Mouse (Mus musculus) heart, embryonic 14.5 days (tissue): ENCODE measurements at regions not wholly inside any gene's neighbourhood (a gene's known extent, or its start where the extent isn't known, plus 50 kb on each side); places are given as distances from the start of the nearest gene placed in this dataset.

Experiments used
- ATAC-seq: fragments of 200-750 bp; cut with Nextera tagmentation; 2 replicates; pipeline ENCODE4 v1.8.0; 2017; ENCODE audit warnings: low read depth, moderate TSS enrichment; ENCODE audit not compliant: insufficient number of reproducible peaks, insufficient read depth, low FRiP score
- H3K27ac ChIP-seq, 2 experiments: fragments of 200-500 bp in 1 of 2; fragments of 300-500 bp in 1 of 2; sonication (generic) in 1 of 2; replicated peaks in 1 of 2; 2 replicates each; pipeline ENCODE4 v1.5.1; 2012 to 2014; ENCODE audit warnings: low read depth in 2 of 2, low read length in 2 of 2, control low read depth in 1 of 2, mild to moderate bottlenecking in 1 of 2, mixed read lengths in 1 of 2; ENCODE audit not compliant: control insufficient read depth in 1 of 2, insufficient read depth in 1 of 2
- H3K27me3 ChIP-seq: fragments of 300-500 bp; sonication (generic); 2 replicates; pipeline ENCODE4 v1.6.1; 2014; ENCODE audit warnings: mild to moderate bottlenecking, low read length, control low read depth; ENCODE audit not compliant: control insufficient read depth, insufficient read depth
- H3K36me3 ChIP-seq: fragments of 300-500 bp; sonication (generic); 2 replicates; pipeline ENCODE4 v1.6.1; 2014; ENCODE audit warnings: mild to moderate bottlenecking, control low read depth, low read length, mixed read lengths; ENCODE audit not compliant: control insufficient read depth, insufficient read depth
- H3K4me1 ChIP-seq, 2 experiments: fragments of 200-500 bp in 1 of 2; fragments of 300-500 bp in 1 of 2; sonication (generic) in 1 of 2; 2 replicates each; pipeline ENCODE4 v1.6.1; 2012 to 2014; ENCODE audit warnings: low read length in 2 of 2, control low read depth in 1 of 2, mixed read lengths in 1 of 2; ENCODE audit not compliant: control insufficient read depth in 2 of 2, insufficient read depth in 2 of 2
- H3K4me2 ChIP-seq: fragments of 300-500 bp; sonication (generic); 2 replicates; pipeline ENCODE4 v1.6.1; 2014; ENCODE audit warnings: mild to moderate bottlenecking, low read length
- H3K4me3 ChIP-seq, 2 experiments: fragments of 200-500 bp in 1 of 2; fragments of 300-500 bp in 1 of 2; sonication (generic) in 1 of 2; 2 replicates each; pipeline ENCODE4 v1.5.1; 2012 to 2014; ENCODE audit warnings: low read length in 2 of 2, mild to moderate bottlenecking in 2 of 2, control low read depth in 1 of 2, low read depth in 1 of 2, moderate library complexity in 1 of 2; ENCODE audit not compliant: control insufficient read depth in 1 of 2, insufficient read depth in 1 of 2
- H3K9ac ChIP-seq: fragments of 300-500 bp; sonication (generic); 2 replicates; pipeline ENCODE4 v1.6.1; 2014; ENCODE audit warnings: mild to moderate bottlenecking, low read length
- H3K9me3 ChIP-seq: fragments of 300-500 bp; sonication (generic); 2 replicates; pipeline ENCODE4 v1.6.1; 2016; ENCODE audit warnings: low read length, control low read depth; ENCODE audit not compliant: control insufficient read depth
- WGBS: fragments of 180-500 bp; shearing (Covaris S2); extraction: QIAGEN DNeasy Blood & Tissue Kit; methylation state at CpG from one replicate; pipeline ENCODE4 v1.1.7; 2014; 5-methylcytosine and 5-hydroxymethylcytosine counted together

DNA sequence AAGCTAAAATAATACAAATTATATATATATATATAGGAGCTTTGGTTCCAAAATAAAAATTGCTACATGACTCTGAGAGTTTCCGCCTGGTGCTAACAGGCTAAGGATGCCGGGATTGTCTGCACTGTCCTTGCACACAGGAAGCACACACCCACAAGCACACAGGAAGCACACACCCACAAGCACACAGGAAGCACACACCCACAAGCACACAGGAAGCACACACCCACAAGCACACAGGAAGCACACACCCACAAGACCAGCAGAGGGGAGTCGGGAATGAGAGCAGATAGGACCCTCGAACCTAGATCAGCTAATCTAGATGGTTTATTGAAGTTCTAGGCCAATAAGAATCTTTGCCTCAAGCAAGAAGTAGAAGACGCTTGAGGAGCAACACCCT is 156.9 kb downstream of the Setd4 start:
- H3K27ac ChIP-seq, result no peak overlapping the region
- H3K4me2 ChIP-seq, result no peak overlapping the region
- no peak overlapping the region for H3K9ac ChIP-seq
- H3K4me3 ChIP-seq, result no peak overlapping the region
- no peaks in the 10 kb centered on the region for H3K9me3 ChIP-seq
- ATAC-seq, result no peak
- H3K27me3 ChIP-seq, result no peaks in the 10 kb centered on the region; the same call in 1 of the 2 replicates
- peaks cover 11 to 12% of the 10 kb centered on the region in 2 experiments for H3K4me1 ChIP-seq
- no peaks in the 10 kb centered on the region for H3K36me3 ChIP-seq
- WGBS, result 76% methylated on average over 5 of the region's 5 CpGs

DNA sequence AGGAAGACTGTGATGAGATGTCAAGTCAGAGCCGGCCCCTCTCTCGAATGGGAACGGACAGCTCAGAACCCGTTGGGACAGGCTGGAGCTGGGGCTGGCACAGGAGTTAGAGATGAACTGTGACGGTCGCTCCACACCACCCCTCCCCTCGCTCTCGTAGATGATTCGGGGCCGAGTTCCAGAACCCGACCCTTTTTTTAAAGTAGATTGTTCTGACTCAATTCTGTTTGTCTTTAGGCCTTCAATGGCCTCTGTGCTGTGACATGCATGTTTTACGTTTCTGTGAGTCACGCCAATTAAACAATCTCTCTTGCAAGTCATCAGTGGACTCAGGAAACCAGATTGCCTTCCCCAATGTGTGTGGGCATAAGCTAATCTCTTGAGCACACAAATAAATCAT is 157.7 kb downstream of the Setd4 start:
- no peak overlapping the region for H3K27ac ChIP-seq
- ATAC-seq, result no peak
- H3K9me3 ChIP-seq, result no peaks in the 10 kb centered on the region
- H3K4me1 ChIP-seq, result peaks cover 11 to 12% of the 10 kb centered on the region in 2 experiments
- H3K4me3 ChIP-seq, result no peak overlapping the region
- H3K4me2 ChIP-seq, result no peak overlapping the region
- no peaks in the 10 kb centered on the region; the same call in 1 of the 2 replicates for H3K27me3 ChIP-seq
- WGBS, result 73% methylated on average over 13 of the region's 13 CpGs
- no peaks in the 10 kb centered on the region for H3K36me3 ChIP-seq
- no peak overlapping the region for H3K9ac ChIP-seq

- Histone ChIP-seq H3K27me3 (0 out of 2 replicates have a peak, but pooled peaks cover 3% of the 10 kb centered on the region), H3K4me2 (peak overlapping the region; percentile 45), H3K9ac (no peak overlapping the region), H3K36me3 (no peaks in the 10 kb centered on the region), H3K27ac (peak overlapping the region; percentile 34 to 53; a peak in 3 of 4 replicates), H3K4me3 (no peak overlapping the region), H3K4me1 (peaks cover 11 to 18% of the 10 kb centered on the region in 2 experiments), H3K9me3 (no peaks in the 10 kb centered on the region)
- no peak for ATAC-seq
- WGBS, result 14% methylated on average over 11 of the region's 11 CpGs
Observed at GRCm38 (mm10) chr16:93442837-93443236, 161.0 kb downstream of the Setd4 start.

DNA sequence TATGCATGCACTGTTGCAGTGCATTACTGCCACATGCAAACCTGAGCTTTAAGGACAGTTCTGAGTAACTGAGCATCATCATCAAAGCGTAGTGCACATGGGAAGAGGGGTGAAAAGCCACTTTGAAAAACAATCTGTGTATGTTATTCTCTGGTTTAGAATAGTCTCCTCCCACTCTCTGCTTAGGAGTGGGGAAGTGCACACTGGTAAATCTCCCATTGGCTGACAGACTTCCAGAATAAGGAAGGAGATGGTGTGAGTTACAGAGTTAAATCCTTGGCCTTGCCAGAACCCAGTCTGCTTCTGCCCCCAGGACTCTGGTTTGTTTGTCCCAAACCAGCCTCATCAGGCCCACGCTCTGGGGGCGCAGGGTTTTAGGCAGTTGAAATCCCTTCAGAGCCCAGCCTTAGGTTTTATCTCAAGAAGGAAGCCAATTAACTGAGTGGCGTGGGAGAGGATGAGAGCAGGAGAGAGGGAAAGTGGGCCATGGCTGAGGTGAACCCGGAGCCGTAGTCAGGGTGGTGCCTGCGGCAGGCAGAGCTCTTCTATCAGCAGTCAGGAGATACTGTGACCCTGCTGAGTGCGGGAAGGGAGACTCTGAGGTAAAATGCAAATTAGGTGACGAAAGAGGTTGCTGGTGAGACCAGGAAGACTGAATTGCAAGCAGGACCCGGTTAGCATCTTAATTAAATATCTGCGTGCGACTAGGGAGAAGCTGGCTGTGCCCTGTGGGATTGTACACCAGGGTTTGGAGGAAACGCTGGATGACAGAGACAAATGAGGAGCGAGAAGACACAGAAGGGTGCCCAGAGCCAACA is 166.0 kb downstream of the Setd4 start:
- H3K9ac ChIP-seq, result no peak overlapping the region
- H3K27me3 ChIP-seq, result 0 out of 2 replicates have a peak, but pooled peaks cover 3% of the 10 kb centered on the region
- no peaks in the 10 kb centered on the region for H3K9me3 ChIP-seq
- no peak overlapping the region for H3K4me3 ChIP-seq
- H3K4me1 ChIP-seq, result peaks cover 6 to 15% of the 10 kb centered on the region in 2 experiments
- 16% methylated on average over 14 of the region's 14 CpGs for WGBS
- peak overlapping the region; percentile 44 for H3K4me2 ChIP-seq
- H3K36me3 ChIP-seq, result no peaks in the 10 kb centered on the region
- no peak overlapping the region for H3K27ac ChIP-seq
- no peak for ATAC-seq

GRCm38 (mm10) chr16:93436732-93437131 is 167.1 kb downstream of the Setd4 start:
- ATAC-seq, result no peak
- 0 out of 2 replicates have a peak, but pooled peaks cover 3% of the 10 kb centered on the region for H3K27me3 ChIP-seq
- WGBS, result 41% methylated on average over 3 of the region's 3 CpGs
- no peak overlapping the region for H3K4me3 ChIP-seq
- H3K9me3 ChIP-seq, result no peaks in the 10 kb centered on the region
- H3K4me1 ChIP-seq, result peaks cover 0 to 8% of the 10 kb centered on the region in 2 experiments; a peak in 2 of 4 replicates
- H3K36me3 ChIP-seq, result no peaks in the 10 kb centered on the region
- no peak overlapping the region for H3K4me2 ChIP-seq
- no peak overlapping the region for H3K27ac ChIP-seq
- no peak overlapping the region for H3K9ac ChIP-seq

DNA sequence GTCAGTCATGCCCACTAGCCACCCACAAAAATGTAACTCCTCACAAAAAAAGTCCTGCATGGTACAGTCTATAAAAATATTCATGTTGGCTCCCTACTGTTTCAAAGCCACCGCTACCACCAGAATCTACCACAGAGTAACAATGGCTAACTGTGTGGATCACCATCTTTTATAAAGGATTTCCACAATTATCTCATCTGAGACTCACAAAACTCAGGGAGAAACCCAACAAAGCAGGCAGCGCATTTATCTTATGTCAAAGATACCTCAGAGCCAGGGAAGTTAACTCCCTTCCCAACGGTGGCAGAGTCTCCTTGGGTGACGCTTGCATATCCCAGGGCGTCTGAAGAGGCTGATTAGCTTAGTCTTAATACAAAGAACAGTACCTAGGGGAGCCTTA is 172.5 kb downstream of the Setd4 start:
- no peaks in the 10 kb centered on the region for H3K36me3 ChIP-seq
- whole genome bisulfite sequencing, result 56% methylated on average over 5 of the region's 5 CpGs
- no peak overlapping the region for H3K9ac ChIP-seq
- peaks cover 5% of the 10 kb centered on the region; the same call in 1 of the 2 replicates for H3K27me3 ChIP-seq
- H3K4me1 ChIP-seq, result no peaks in the 10 kb centered on the region; a peak in 1 of 4 replicates
- H3K9me3 ChIP-seq, result no peaks in the 10 kb centered on the region
- ATAC-seq, result no peak
- H3K27ac ChIP-seq, result no peak overlapping the region
- H3K4me2 ChIP-seq, result no peak overlapping the region
- no peak overlapping the region for H3K4me3 ChIP-seq

- Histone ChIP-seq H3K9me3 (no peaks in the 10 kb centered on the region), H3K4me3 (no peak overlapping the region), H3K4me2 (no peak overlapping the region), H3K4me1 (no peaks in the 10 kb centered on the region), H3K9ac (no peak overlapping the region), H3K27me3 (peaks cover 5% of the 10 kb centered on the region; the same call in 1 of the 2 replicates), H3K27ac (no peak overlapping the region), H3K36me3 (no peaks in the 10 kb centered on the region)
- no peak for ATAC-seq
- 77% methylated on average over 8 of the region's 8 CpGs for WGBS
Observed at GRCm38 (mm10) chr16:93429324-93429781, 174.5 kb downstream of the Setd4 start.
